Mouse (Mus musculus) spleen, adult 2 months (tissue): ENCODE measurements around the gene Cltc. TPM values are rescaled to one million over a fixed set of nuclear protein-coding genes. Genes with fewer than 3 reads are reported as not detected.

ENCODE experiments used
- DNase-seq, 2 experiments: peaks; one replicate each; pipeline versions ENCODE4 v3.0.0 to v3.0.0-alpha.2; 2012 to 2021; ENCODE audit warnings: low spot score in 2 of 2, low read depth in 1 of 2
- H3K27ac ChIP-seq: fragments of 200-500 bp; 2 replicates; pipeline ENCODE4 v1.5.1; 2012; ENCODE audit warnings: low read length, inconsistent platforms; ENCODE audit not compliant: insufficient read depth
- H3K27me3 ChIP-seq: fragments of 200-500 bp; 2 replicates; pipeline ENCODE4 v1.6.1; 2012; ENCODE audit warnings: mild to moderate bottlenecking, moderate library complexity, low read length, inconsistent platforms; ENCODE audit not compliant: control insufficient read depth, insufficient read depth
- H3K36me3 ChIP-seq: fragments of 200-500 bp; 2 replicates; pipeline ENCODE4 v1.6.1; 2012; ENCODE audit warnings: mild to moderate bottlenecking, low read length, inconsistent platforms; ENCODE audit not compliant: control insufficient read depth, insufficient read depth
- H3K4me1 ChIP-seq: fragments of 200-500 bp; 2 replicates; pipeline ENCODE4 v1.6.1; 2011; ENCODE audit warnings: inconsistent platforms; ENCODE audit not compliant: control insufficient read depth, insufficient read depth, insufficient read length
- H3K4me3 ChIP-seq: fragments of 200-500 bp; 2 replicates; pipeline ENCODE4 v1.5.1; 2011; ENCODE audit warnings: mild to moderate bottlenecking, inconsistent platforms; ENCODE audit not compliant: insufficient read depth, insufficient read length; ENCODE audit errors: extremely low read depth
- CTCF ChIP-seq: fragments of 200-500 bp; IDR thresholded peaks from 2 replicates; pipeline ENCODE4 v1.5.1; 2011; ENCODE audit warnings: mild to moderate bottlenecking, inconsistent platforms; ENCODE audit not compliant: insufficient read depth, insufficient read length, insufficient replicate concordance; ENCODE audit errors: extremely low read depth
- POLR2A ChIP-seq: fragments of 200-500 bp; IDR thresholded peaks from 2 replicates; pipeline ENCODE4 v1.6.1; 2011; ENCODE audit warnings: low read depth, low read length, inconsistent platforms
- WGBS: fragments of 180-500 bp; shearing (Covaris S2); methylation state at CpG from one replicate; pipeline ENCODE4 v1.1.7; 2018; 5-methylcytosine and 5-hydroxymethylcytosine counted together
- polyA plus RNA-seq: library from polyadenylated mRNA; depleted of rRNA; stranded (reverse); fragments of >200 nt; gene quantifications from 2 replicates; pipeline ENCODE4 v1.2.3, GENCODE M21; 2012

The Cltc gene
- polyA plus RNA-seq, 1 experiment: 50.4 TPM

DNA sequence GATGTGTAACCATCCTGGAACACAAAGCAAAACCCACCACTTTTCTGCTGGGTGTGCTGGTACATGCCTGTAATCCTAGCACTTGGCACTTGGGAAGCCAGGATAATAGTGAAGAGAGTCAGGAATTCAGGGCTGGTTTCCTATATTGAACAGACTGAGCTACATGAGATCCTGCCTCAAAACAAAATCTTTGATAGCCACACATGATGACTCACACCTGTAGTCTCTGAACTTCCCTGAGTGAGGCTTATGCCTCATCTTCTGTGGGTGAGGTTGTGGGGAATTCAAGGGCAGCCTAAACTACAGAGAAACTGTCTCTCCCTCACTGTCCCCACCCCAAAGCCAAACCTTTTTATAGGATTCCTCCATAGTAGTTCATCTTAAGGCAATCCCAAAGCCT is 3.0 kb upstream of the Cltc start:
- no peak for DNase-seq
- Histone ChIP-seq H3K4me3 (no peak overlapping the region), H3K27ac (no peak overlapping the region), H3K36me3 (no peaks in the 10 kb centered on the region), H3K4me1 (no peaks in the 10 kb centered on the region), H3K27me3 (no peaks in the 10 kb centered on the region)
- no peak for TF ChIP-seq POLR2A
- no peak for TF ChIP-seq CTCF

DNA sequence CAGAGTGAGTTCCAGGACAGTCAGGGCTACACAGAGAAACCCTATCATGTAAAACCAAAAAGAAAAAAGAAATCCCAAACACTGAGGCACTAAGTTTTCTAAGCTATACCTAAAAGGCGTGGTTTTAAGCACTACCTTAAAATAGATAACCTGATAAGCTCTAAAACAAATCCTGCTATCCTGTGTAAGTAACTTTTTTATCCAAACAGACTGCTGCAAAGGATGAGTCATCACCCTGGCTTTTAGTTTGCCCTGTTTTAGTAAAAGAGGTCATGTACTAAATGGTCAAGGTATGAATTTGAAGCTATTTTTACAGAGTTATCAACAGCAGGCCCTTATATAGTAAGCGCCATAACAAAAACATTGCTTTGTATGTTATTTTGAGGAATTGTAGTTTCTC is 2.5 kb upstream of the Cltc start:
- TF ChIP-seq CTCF (no peak), POLR2A (no peak)
- 87% methylated on average over 2 of the region's 2 CpGs for WGBS
- Histone ChIP-seq H3K4me3 (no peak overlapping the region), H3K27me3 (no peaks in the 10 kb centered on the region), H3K27ac (no peak overlapping the region), H3K36me3 (no peaks in the 10 kb centered on the region), H3K4me1 (no peaks in the 10 kb centered on the region; the same call in 1 of the 2 replicates)
- DNase-seq: no peak

- no peaks in the 10 kb centered on the region for H3K27me3 ChIP-seq
- TF ChIP-seq CTCF: no peak
- H3K36me3 ChIP-seq: no peaks in the 10 kb centered on the region
- no peak overlapping the region for H3K4me3 ChIP-seq
- DNase-seq: no peak
- no peaks in the 10 kb centered on the region; the same call in 1 of the 2 replicates for H3K4me1 ChIP-seq
- 75% methylated on average over 1 of the region's 1 CpGs for WGBS
- H3K27ac ChIP-seq: no peak overlapping the region
Observed at GRCm38 (mm10) chr11:86759226-86759625, 1.9 kb upstream of the Cltc start.

DNA sequence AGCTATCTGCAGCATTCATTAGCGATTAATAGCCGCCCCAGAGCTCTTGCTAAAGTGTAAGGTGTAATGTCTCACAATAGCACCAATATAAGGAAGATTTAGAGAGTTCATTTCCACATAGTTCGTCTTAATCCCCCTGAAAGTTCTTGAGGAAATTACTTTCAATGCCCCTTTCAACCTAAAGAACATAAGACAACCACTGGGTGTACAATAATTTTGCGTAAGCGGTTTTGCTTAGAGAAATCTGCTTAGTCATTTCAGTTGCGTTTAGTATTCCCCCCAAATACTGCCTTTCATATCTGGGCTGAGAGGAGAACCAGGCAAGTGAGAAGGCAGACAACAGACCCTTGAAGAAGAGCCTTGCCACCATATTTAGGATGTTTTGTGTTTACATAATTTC is 1.2 kb upstream of the Cltc start:
- no peak for DNase-seq

DNA sequence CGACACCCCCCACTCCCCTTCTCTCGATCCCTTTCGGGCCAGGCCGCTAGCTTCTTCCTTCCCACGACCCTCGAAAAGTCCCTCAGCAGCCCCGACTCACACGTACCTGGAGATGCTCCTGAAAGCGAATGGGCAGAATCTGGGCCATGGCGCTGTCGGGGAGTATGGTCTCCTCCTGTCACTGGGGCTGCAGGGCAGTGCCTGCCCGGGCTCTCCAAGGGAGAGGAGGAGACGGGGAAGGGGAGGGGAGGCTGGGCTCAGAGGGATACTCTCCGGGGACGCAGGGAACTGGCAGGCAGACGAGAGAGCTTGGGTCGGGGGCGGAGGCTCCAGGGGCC is 254 bp downstream of the Cltc start:
- no peak for DNase-seq
- peaks cover 3% of the 10 kb centered on the region for H3K4me1 ChIP-seq
- peak overlapping the region; percentile 97 for H3K27ac ChIP-seq
- TF ChIP-seq CTCF: no peak
- no peak for TF ChIP-seq POLR2A
- WGBS: 1% methylated on average over 18 of the region's 18 CpGs
- no peaks in the 10 kb centered on the region for H3K36me3 ChIP-seq
- H3K4me3 ChIP-seq: peak overlapping the region; percentile 93
- no peaks in the 10 kb centered on the region for H3K27me3 ChIP-seq

More for the DNA sequence above, 1.2 kb upstream of the Cltc start:
- Histone ChIP-seq H3K4me1 (no peaks in the 10 kb centered on the region; the same call in none of the 2 replicates), H3K27ac (peak overlapping the region; percentile 97), H3K27me3 (no peaks in the 10 kb centered on the region), H3K36me3 (no peaks in the 10 kb centered on the region), H3K4me3 (peak overlapping the region; percentile 93; the same call in 1 of the 2 replicates)
- TF ChIP-seq POLR2A (no peak), CTCF (no peak)
- 14% methylated on average over 6 of the region's 6 CpGs for whole genome bisulfite sequencing

GRCm38 (mm10) chr11:86756156-86757141 is 916 bp downstream of the Cltc start:
- peak in 1 of 2 experiments; percentile 29 for DNase-seq
- no peaks in the 10 kb centered on the region for H3K27me3 ChIP-seq
- no peaks in the 10 kb centered on the region for H3K36me3 ChIP-seq
- 3% methylated on average over 31 of the region's 31 CpGs for WGBS
- H3K27ac ChIP-seq: peak overlapping the region; percentile 97
- peak overlapping the region; percentile 93 for H3K4me3 ChIP-seq
- TF ChIP-seq CTCF (no peak), POLR2A (no peak)
- peaks cover 4% of the 10 kb centered on the region for H3K4me1 ChIP-seq

- Histone ChIP-seq H3K36me3 (no peaks in the 10 kb centered on the region), H3K4me3 (no peak overlapping the region), H3K27me3 (no peaks in the 10 kb centered on the region), H3K4me1 (peaks cover 9% of the 10 kb centered on the region), H3K27ac (no peak overlapping the region)
- no peak for TF ChIP-seq POLR2A
- TF ChIP-seq CTCF: no peak
- DNase-seq: no peak
Observed at GRCm38 (mm10) chr11:86752404-86752803, 5.0 kb downstream of the Cltc start.
